Mouse (Mus musculus): Measurements from ENCODE around the gene Cdkl5.
A peak's percentile ranks its signal among the peaks of the same experiment; 100 is the strongest.

Cdkl5 gene

GRCm38 (mm10) chrX:160994543-160995121, at the start of gene Cdkl5:
Cdkl5 (minus strand) TSS chrX:160994704.
- peak; percentile 98 for DNase-seq (ENCODE audit: low spot score)

GRCm38 (mm10) chrX:161033235-161033803, 38.8 kb upstream of the Cdkl5 start:
- peak; percentile 66 for DNase-seq (ENCODE audit: low spot score)

- DNase-seq (ENCODE audit: low spot score), result no peak
Observed at GRCm38 (mm10) chrX:161032423-161032822, 37.9 kb upstream of the Cdkl5 start.

GRCm38 (mm10) chrX:161030233-161030632, 35.7 kb upstream of the Cdkl5 start:
- peak; percentile 59 for DNase-seq (ENCODE audit: low spot score)

- no peak for DNase-seq (ENCODE audit: low spot score)
Observed at GRCm38 (mm10) chrX:161024475-161024874, 30.0 kb upstream of the Cdkl5 start.

- DNase-seq (ENCODE audit: low spot score), result no peak
Observed at GRCm38 (mm10) chrX:161021548-161021947, 27.0 kb upstream of the Cdkl5 start.

GRCm38 (mm10) chrX:161018179-161018578, 23.7 kb upstream of the Cdkl5 start:
- DNase-seq (ENCODE audit: low spot score), result no peak

GRCm38 (mm10) chrX:161006272-161006671, 11.8 kb upstream of the Cdkl5 start:
- DNase-seq (ENCODE audit: low spot score), result no peak

- peak; percentile 13 for DNase-seq (ENCODE audit: low spot score)
Observed at GRCm38 (mm10) chrX:160996051-160996450, 1.5 kb upstream of the Cdkl5 start.

GRCm38 (mm10) chrX:160995131-160995667, 695 bp upstream of the Cdkl5 start:
- DNase-seq (ENCODE audit: low spot score), result peak; percentile 55

GRCm38 (mm10) chrX:160993749-160994539, 560 bp downstream of the Cdkl5 start:
- DNase-seq (ENCODE audit: low spot score), result no peak

GRCm38 (mm10) chrX:160992703-160993102, 1.8 kb downstream of the Cdkl5 start:
- no peak for DNase-seq (ENCODE audit: low spot score)

GRCm38 (mm10) chrX:160990276-160990675, 4.2 kb downstream of the Cdkl5 start:
- no peak for DNase-seq (ENCODE audit: low spot score)

- no peak for DNase-seq (ENCODE audit: low spot score)
Observed at GRCm38 (mm10) chrX:160977919-160978318, 16.6 kb downstream of the Cdkl5 start.

- peak; percentile 63 for DNase-seq (ENCODE audit: low spot score)
Observed at GRCm38 (mm10) chrX:160971991-160972545, 22.4 kb downstream of the Cdkl5 start.

GRCm38 (mm10) chrX:160958593-160959131, 35.8 kb downstream of the Cdkl5 start:
- no peak for DNase-seq (ENCODE audit: low spot score)

- DNase-seq (ENCODE audit: low spot score), result no peak
Observed at GRCm38 (mm10) chrX:160949583-160949982, 44.9 kb downstream of the Cdkl5 start.

GRCm38 (mm10) chrX:160944722-160945121, 49.8 kb downstream of the Cdkl5 start:
- no peak for DNase-seq (ENCODE audit: low spot score)

- DNase-seq (ENCODE audit: low spot score), result peak; percentile 2
Observed at GRCm38 (mm10) chrX:160935541-160935940, 59.0 kb downstream of the Cdkl5 start.

GRCm38 (mm10) chrX:160930656-160931055, 63.8 kb downstream of the Cdkl5 start:
- DNase-seq (ENCODE audit: low spot score), result no peak

GRCm38 (mm10) chrX:160928870-160929269, 65.6 kb downstream of the Cdkl5 start:
- no peak for DNase-seq (ENCODE audit: low spot score)

- DNase-seq (ENCODE audit: low spot score), result no peak
Observed at GRCm38 (mm10) chrX:160919022-160919637, 75.4 kb downstream of the Cdkl5 start.
